Mouse (Mus musculus) central nervous system, embryonic 14 days (tissue): ENCODE data around the gene Krtap14. TPM values are rescaled to one million over a fixed set of nuclear protein-coding genes. Genes with fewer than 3 reads are reported as not detected.

Experiments
- polyA plus RNA-seq: library from polyadenylated mRNA; depleted of rRNA; stranded (reverse); fragments of >200 nt; gene quantifications from 2 replicates; pipeline ENCODE4 v1.2.3, GENCODE M21; 2012; rRNA removed

Krtap14 gene
- polyA plus RNA-seq = not detected in 2 replicates

DNA sequence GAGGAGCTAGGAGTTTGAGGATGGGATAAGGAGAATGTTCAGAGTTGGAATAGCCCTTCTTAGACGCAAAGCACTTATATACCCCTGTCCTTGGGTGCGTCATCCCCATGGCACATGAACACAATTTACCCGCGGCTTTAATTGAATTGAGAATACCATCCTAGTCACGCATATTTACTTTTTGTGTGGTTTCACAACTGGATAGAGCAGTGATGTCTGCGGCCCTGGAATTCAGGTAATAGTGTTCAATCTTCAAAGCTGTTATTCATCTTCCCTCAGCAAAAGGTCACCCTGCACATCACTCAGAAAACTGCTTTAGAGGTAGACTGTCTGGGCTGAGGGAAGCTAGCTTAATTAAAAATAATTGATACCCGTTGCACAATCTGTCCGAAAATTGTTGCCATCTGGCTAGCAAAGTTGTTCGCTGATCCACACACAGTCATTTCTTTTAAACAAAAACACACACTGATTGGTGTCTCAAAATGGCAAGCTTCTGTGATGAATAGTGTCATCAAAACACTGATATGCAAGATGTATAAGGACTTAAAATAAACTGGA is at the start of gene Krtap14:
Gene Krtap14, minus strand, starts transcription at position 51 of the 558 bp plus-strand sequence.

GRCm38 (mm10) chr16:88874169-88874568 is 48.2 kb upstream of the Krtap14 start, which contains the start of gene Krtap19-2:
Krtap19-2 (minus strand) TSS chr16:88874269.

DNA sequence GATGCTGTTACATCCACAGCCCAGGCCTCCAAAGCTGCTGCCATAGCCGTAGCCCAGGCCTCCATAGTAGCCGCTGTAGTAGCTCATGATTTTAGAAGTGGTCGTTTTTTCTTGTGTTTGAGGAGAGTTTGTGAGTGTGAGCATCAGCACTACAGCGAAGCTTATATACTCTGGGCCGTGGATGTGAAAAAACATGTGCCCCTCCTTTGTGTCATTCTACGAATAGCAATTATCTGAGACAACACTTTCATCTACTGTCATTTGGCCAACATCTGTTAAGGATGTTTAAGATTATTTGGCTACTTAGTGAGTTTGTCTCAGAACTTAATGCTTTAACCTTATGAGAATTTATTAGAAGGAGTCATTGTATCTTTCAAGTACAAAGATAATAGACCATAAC is 43.4 kb upstream of the Krtap14 start, which contains the start of gene Krtap19-1:
Gene Krtap19-1, minus strand, starts transcription at position 101 of the 400 bp plus-strand sequence.

DNA sequence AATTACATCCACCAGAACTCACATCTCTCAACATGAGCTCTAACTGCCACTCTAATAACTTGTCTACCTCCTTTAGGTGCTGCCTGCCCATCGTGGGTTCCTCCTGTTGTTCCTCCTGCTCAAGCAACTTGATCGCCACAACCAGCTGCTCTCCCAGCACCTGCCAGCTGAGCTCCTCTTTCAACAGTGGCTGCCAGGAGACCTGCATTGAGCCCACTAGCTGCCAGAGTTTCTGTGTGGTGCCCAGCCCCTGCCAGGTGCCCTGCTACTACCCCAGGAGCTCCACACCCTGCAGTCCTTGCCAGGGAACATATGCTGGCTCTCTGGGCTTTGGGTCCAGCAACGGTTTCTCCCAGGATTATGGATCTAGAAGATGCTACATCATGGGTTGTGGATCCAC is 5.9 kb downstream of the Krtap14 start, which contains the start of gene Krtap15:
Gene Krtap15, plus strand, starts transcription at position 150 of the 400 bp plus-strand sequence.

DNA sequence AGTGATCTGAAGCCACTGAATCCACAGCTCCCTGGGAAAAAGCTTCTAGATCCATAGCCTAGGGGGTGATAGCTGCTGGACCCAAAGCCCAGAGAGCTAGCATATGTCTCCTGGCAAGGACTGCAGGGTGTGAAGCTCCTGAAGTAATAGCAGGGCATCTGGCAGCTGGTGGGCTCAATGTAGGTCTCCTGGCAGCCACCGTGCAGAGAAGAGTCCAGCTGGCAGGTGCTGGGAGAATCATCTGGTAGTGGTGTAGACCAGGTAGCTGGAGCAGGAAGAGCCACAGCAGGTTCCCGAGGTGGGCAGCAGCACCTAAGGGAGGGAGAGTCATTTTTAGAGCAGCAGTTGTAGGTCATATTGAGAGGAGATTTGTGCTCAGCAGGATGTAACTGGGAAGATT is 14.1 kb downstream of the Krtap14 start, which contains the start of gene Gm20741:
Gene Gm20741, minus strand, starts transcription at position 394 of the 400 bp plus-strand sequence.

DNA sequence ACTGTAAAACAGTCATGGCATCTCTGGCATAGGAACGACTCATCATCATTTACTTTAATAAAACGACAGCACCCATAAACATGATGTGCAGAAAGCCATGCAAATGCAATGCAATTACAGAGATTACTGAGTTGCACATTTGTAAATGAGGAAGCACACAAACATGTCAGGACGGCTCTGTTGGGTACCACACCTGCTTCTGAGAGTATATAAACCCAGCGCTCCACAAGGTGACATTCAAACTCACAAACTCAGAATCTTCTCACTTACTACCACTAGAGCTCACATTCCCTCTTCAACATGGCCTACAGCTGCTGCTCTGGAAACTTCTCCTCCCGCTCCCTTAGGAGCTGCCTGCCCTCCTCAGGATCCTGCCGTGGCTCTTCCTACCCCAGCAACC is 48.3 kb downstream of the Krtap14 start, which contains the start of gene Gm5965:
Gene Gm5965, plus strand, starts transcription at position 301 of the 400 bp plus-strand sequence.

DNA sequence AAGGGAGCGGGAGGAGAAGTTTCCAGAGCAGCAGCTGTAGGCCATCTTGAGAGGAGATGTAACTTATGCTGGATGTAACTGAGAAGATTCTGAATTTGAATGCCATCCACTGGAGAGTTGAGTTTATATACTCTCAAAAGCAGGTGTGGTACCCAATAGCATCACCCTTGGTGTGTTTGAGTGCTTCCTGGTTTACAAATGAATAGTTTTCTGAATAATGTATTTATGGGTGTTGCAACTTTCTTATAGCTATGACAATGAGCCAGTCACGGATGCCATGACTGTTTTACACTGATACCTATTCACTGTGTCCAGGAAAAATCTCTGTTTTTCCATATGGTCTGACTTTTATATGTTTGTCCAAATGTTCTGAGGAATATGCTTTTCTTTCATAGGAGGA is 51.8 kb downstream of the Krtap14 start, which contains the start of gene 2310057N15Rik:
Gene 2310057N15Rik, minus strand, starts transcription at position 101 of the 400 bp plus-strand sequence.

Other genes with a start within 250 kb of the Krtap14 start
- not detected in 2 replicates for gene Krtap24-1, start 213.9 kb downstream of the Krtap14 start, polyA plus RNA-seq
- gene 2310079G19Rik, start 198.5 kb downstream of the Krtap14 start, polyA plus RNA-seq = not detected in 2 replicates
- not detected in 2 replicates for gene Krtap26-1, start 178.3 kb downstream of the Krtap14 start, polyA plus RNA-seq
- not detected in 2 replicates for gene Krtap27-1, start 154.5 kb downstream of the Krtap14 start, polyA plus RNA-seq
- gene 2310061N02Rik, start 118.2 kb downstream of the Krtap14 start, polyA plus RNA-seq = not detected in 2 replicates
- not detected in 2 replicates for gene Krtap13-1, start 97.3 kb downstream of the Krtap14 start, polyA plus RNA-seq
- not detected in 2 replicates for gene Krtap13, start 74.5 kb downstream of the Krtap14 start, polyA plus RNA-seq
- gene 2310034C09Rik, start 67.3 kb downstream of the Krtap14 start, polyA plus RNA-seq = not detected in 2 replicates
- not detected in 2 replicates for gene 2310057N15Rik, start 51.9 kb downstream of the Krtap14 start, polyA plus RNA-seq
- not detected in 2 replicates for gene Gm5965, start 48.2 kb downstream of the Krtap14 start, polyA plus RNA-seq
- not detected in 2 replicates for gene Gm20741, start 13.9 kb downstream of the Krtap14 start, polyA plus RNA-seq
- gene Krtap15, start 5.9 kb downstream of the Krtap14 start, polyA plus RNA-seq = not detected in 2 replicates
- not detected in 2 replicates for gene Krtap19-1, start 43.3 kb upstream of the Krtap14 start, polyA plus RNA-seq
- not detected in 2 replicates for gene Krtap19-2, start 48.1 kb upstream of the Krtap14 start, polyA plus RNA-seq
- not detected in 2 replicates for gene Krtap19-3, start 51.9 kb upstream of the Krtap14 start, polyA plus RNA-seq
- gene Krtap19-4, start 58.9 kb upstream of the Krtap14 start, polyA plus RNA-seq = not detected in 2 replicates
- not detected in 2 replicates for gene Krtap19-5, start 70.3 kb upstream of the Krtap14 start, polyA plus RNA-seq
- not detected in 2 replicates for gene Krtap19-9b, start 106.1 kb upstream of the Krtap14 start, polyA plus RNA-seq
- gene Krtap16-3, start 136.7 kb upstream of the Krtap14 start, polyA plus RNA-seq = not detected in 2 replicates
- not detected in 2 replicates for gene Krtap22-2, start 184.6 kb upstream of the Krtap14 start, polyA plus RNA-seq
- not detected in 2 replicates for gene Gm10229, start 189.1 kb upstream of the Krtap14 start, polyA plus RNA-seq
- not detected in 2 replicates for gene Krtap6-1, start 205.6 kb upstream of the Krtap14 start, polyA plus RNA-seq
- not detected in 2 replicates for gene Gm10228, start 215.3 kb upstream of the Krtap14 start, polyA plus RNA-seq
- not detected in 2 replicates for gene Krtap6-5, start 221.7 kb upstream of the Krtap14 start, polyA plus RNA-seq
- not detected in 2 replicates for gene 1110025L11Rik, start 237.9 kb upstream of the Krtap14 start, polyA plus RNA-seq